Mouse (Mus musculus) CH12.LX (cell line): ENCODE data around the gene Edc3. TPM values are rescaled to one million over a fixed set of nuclear protein-coding genes. Genes with fewer than 3 reads are reported as not detected.

Source experiments
- DNase-seq: peaks from one replicate; pipeline ENCODE4 v3.0.0-alpha.2; 2013; ENCODE audit errors: extremely low read depth
- H3K27ac ChIP-seq: 2 replicates; pipeline ENCODE4 v1.5.1; 2012; ENCODE audit warnings: low read depth, mild to moderate bottlenecking, control low read depth, moderate library complexity; ENCODE audit not compliant: insufficient read depth
- H3K27me3 ChIP-seq: replicated peaks from 2 replicates; pipeline ENCODE3; 2012; ENCODE audit warnings: inconsistent platforms
- H3K36me3 ChIP-seq, 2 experiments: replicated peaks in 1 of 2; 2 replicates each; pipeline versions ENCODE3 to v1.6.1; 2012; ENCODE audit warnings: inconsistent platforms in 1 of 2, low read length in 1 of 2, mild to moderate bottlenecking in 1 of 2, mixed read lengths in 1 of 2, moderate library complexity in 1 of 2; ENCODE audit not compliant: control insufficient read depth in 1 of 2, insufficient read depth in 1 of 2
- H3K4me1 ChIP-seq, 2 experiments: 2 replicates each; pipeline ENCODE4 v1.6.1; 2012; ENCODE audit warnings: inconsistent platforms in 1 of 2, moderate library complexity in 1 of 2; ENCODE audit not compliant: insufficient read depth in 2 of 2, control insufficient read depth in 1 of 2
- H3K4me2 ChIP-seq: 2 replicates; pipeline ENCODE4 v1.6.1; 2012; ENCODE audit warnings: low read depth, mild to moderate bottlenecking, control low read depth; ENCODE audit not compliant: poor library complexity, insufficient read depth, severe bottlenecking
- H3K4me3 ChIP-seq, 3 experiments: fragments of 150-350 bp in 1 of 3; sonication (generic) in 1 of 3; replicated peaks in 1 of 3; 2 replicates each; pipeline versions ENCODE3 to v1.5.1; 2011 to 2012; ENCODE audit warnings: low read depth in 2 of 3, low read length in 2 of 3, mild to moderate bottlenecking in 2 of 3, moderate library complexity in 2 of 3, control low read depth in 1 of 3, improper control_type of control experiment in 1 of 3, inconsistent platforms in 1 of 3, mixed read lengths in 1 of 3; ENCODE audit not compliant: poor library complexity in 1 of 3
- H3K79me2 ChIP-seq: replicated peaks from 2 replicates; pipeline ENCODE4 v1.6.1; 2012; ENCODE audit warnings: mild to moderate bottlenecking, moderate library complexity; ENCODE audit not compliant: control insufficient read depth, poor library complexity, insufficient read depth, severe bottlenecking; ENCODE audit errors: extremely low read depth
- H3K9ac ChIP-seq: 2 replicates; pipeline ENCODE4 v1.6.1; 2012; ENCODE audit warnings: low read depth, mild to moderate bottlenecking, control low read depth, moderate library complexity; ENCODE audit not compliant: insufficient read depth
- H3K9me3 ChIP-seq: replicated peaks from 2 replicates; pipeline ENCODE3; 2012; ENCODE audit warnings: low read length, inconsistent platforms, mixed read lengths
- ELF1 ChIP-seq: IDR thresholded peaks from 2 replicates; pipeline ENCODE4 v1.6.1; 2014; ENCODE audit warnings: low read depth, mild to moderate bottlenecking, inconsistent platforms, low read length, improper control_type of control experiment
- GABPA ChIP-seq: IDR thresholded peaks from 2 replicates; pipeline ENCODE4 v1.6.1; 2012; ENCODE audit warnings: low read depth, low read length, improper control_type of control experiment, inconsistent platforms; ENCODE audit not compliant: insufficient replicate concordance
- IRF4 ChIP-seq: IDR thresholded peaks from 2 replicates; pipeline ENCODE4 v1.6.1; 2014; ENCODE audit warnings: low read depth, mild to moderate bottlenecking, inconsistent platforms, low read length, improper control_type of control experiment
- KAT2A ChIP-seq: IDR thresholded peaks from 2 replicates; pipeline ENCODE4 v1.6.1; 2012; ENCODE audit warnings: low read length, improper control_type of control experiment, inconsistent platforms; ENCODE audit not compliant: insufficient replicate concordance
- MAFK ChIP-seq: IDR thresholded peaks from 2 replicates; pipeline ENCODE4 v1.6.1; 2011; ENCODE audit warnings: low read length, improper control_type of control experiment; ENCODE audit not compliant: insufficient replicate concordance
- NRF1 ChIP-seq: IDR thresholded peaks from 2 replicates; pipeline ENCODE4 v1.6.1; 2014; ENCODE audit warnings: low read depth, mild to moderate bottlenecking, inconsistent platforms, low read length, improper control_type of control experiment, moderate library complexity
- POLR2A ChIP-seq: IDR thresholded peaks from 2 replicates; pipeline ENCODE4 v1.6.1; 2011; ENCODE audit warnings: low read depth, mild to moderate bottlenecking, improper control_type of control experiment, low read length
- RAD21 ChIP-seq: IDR thresholded peaks from 2 replicates; pipeline ENCODE4 v1.6.1; 2011; ENCODE audit warnings: low read depth, mild to moderate bottlenecking, low read length, improper control_type of control experiment, moderate library complexity
- RCOR1 ChIP-seq: conservative IDR thresholded peaks from 2 replicates; pipeline ENCODE4 v1.6.1; 2012; ENCODE audit warnings: low read depth, mild to moderate bottlenecking, inconsistent platforms, low read length, improper control_type of control experiment
- SMC3 ChIP-seq: IDR thresholded peaks from 2 replicates; pipeline ENCODE4 v1.6.1; 2011; ENCODE audit warnings: low read depth, low read length, improper control_type of control experiment
- ZC3H11A ChIP-seq: IDR thresholded peaks from 2 replicates; pipeline ENCODE4 v1.6.1; 2012; ENCODE audit warnings: low read depth, mild to moderate bottlenecking, inconsistent platforms, low read length, improper control_type of control experiment
- ZNF384 ChIP-seq: IDR thresholded peaks from 2 replicates; pipeline ENCODE4 v1.6.1; 2012; ENCODE audit warnings: low read depth, low read length, improper control_type of control experiment, inconsistent platforms
- dilution Hi-C: fragments of 300-500 bp; cut with MboI; formaldehyde crosslinking; loops from 2 replicates; pipeline ENCODE4 v1.14.3; 2020; ENCODE audit warnings: low sequenced_read_pairs; ENCODE audit not compliant: extremely low pct_unique_long_range_greater_than_20kb, extremely low pct_ligation_motif_present
- in situ Hi-C: fragments of 300-500 bp; cut with MboI; formaldehyde crosslinking; loops from 3 replicates; pipeline ENCODE4 v1.14.3; 2019; ENCODE audit warnings: low sequenced_read_pairs, low pct_ligation_motif_present, low pct_unique_long_range_greater_than_20kb, mixed read lengths
- polyA plus RNA-seq: library from polyadenylated mRNA; unstranded; fragments of >175 nt; gene quantifications from 2 replicates; pipeline ENCODE4 v1.2.1, GENCODE M21; 2012; ENCODE audit warnings: low read depth; ENCODE audit not compliant: insufficient read length
- total RNA-seq, 2 experiments: library from RNA; depleted of rRNA; stranded (reverse); fragments of 300-350 nt in 1 of 2; fragments of >200 nt in 1 of 2; gene quantifications; 2 replicates each; pipeline ENCODE4 v1.2.3; 2012 to 2014

Edc3 gene
- total and polyA plus RNA-seq, 3 experiments, result 10.6 to 24.1 (median 13.6) TPM

- DNase-seq, result no peak
- H3K4me3 ChIP-seq, result no peak overlapping the region
- in situ Hi-C loops (no loop called here), dilution Hi-C loops (no loop called here)
- H3K9ac ChIP-seq, result no peak overlapping the region
- H3K79me2 ChIP-seq, result no peaks in the 10 kb centered on the region
- H3K9me3 ChIP-seq, result no peaks in the 10 kb centered on the region
- H3K36me3 ChIP-seq, result no peaks in the 10 kb centered on the region
- H3K27me3 ChIP-seq, result peaks cover 36% of the 10 kb centered on the region
- H3K4me1 ChIP-seq, result no peaks in the 10 kb centered on the region; a peak in 1 of 4 replicates
- TF ChIP-seq POLR2A (no peak), ZNF384 (no peak), MAFK (no peak)
- TF ChIP-seq, all 38 proteins: peak for 0
- no peak overlapping the region for H3K27ac ChIP-seq
- no peak overlapping the region for H3K4me2 ChIP-seq
Measured at GRCm38 (mm10) chr9:57671500-57671899, 36.8 kb upstream of the Edc3 start.

- no peak for DNase-seq
- no peaks in the 10 kb centered on the region for H3K79me2 ChIP-seq
- H3K27ac ChIP-seq, result no peak overlapping the region
- no peaks in the 10 kb centered on the region for H3K36me3 ChIP-seq
- no peak overlapping the region for H3K4me2 ChIP-seq
- in situ Hi-C loops (no loop called here), dilution Hi-C loops (no loop called here)
- H3K9ac ChIP-seq, result no peak overlapping the region
- peaks cover 43% of the 10 kb centered on the region for H3K27me3 ChIP-seq
- no peaks in the 10 kb centered on the region for H3K4me1 ChIP-seq
- no peak for TF ChIP-seq RCOR1
- no peak for TF ChIP-seq RAD21
- no peak overlapping the region for H3K4me3 ChIP-seq
- no peaks in the 10 kb centered on the region for H3K9me3 ChIP-seq
Measured at GRCm38 (mm10) chr9:57681411-57681810, 26.9 kb upstream of the Edc3 start.

- DNase-seq, result no peak
- dilution Hi-C loops, result no loop called here
- no peaks in the 10 kb centered on the region for H3K9me3 ChIP-seq
- TF ChIP-seq IRF4 (no peak), KAT2A (no peak), ZC3H11A (no peak), SMC3 (no peak), GABPA (no peak), ELF1 (no peak), RCOR1 (no peak), NRF1 (no peak)
- TF ChIP-seq, all 38 proteins: peak for 0
- Histone ChIP-seq H3K4me2 (no peak within 1 kb of the TSS), H3K9ac (no peak within 1 kb of the TSS), H3K79me2 (no peaks in the 10 kb centered on the region), H3K27ac (no peak within 1 kb of the TSS), H3K4me3 (no peak within 1 kb of the TSS), H3K27me3 (peaks cover 41% of the 10 kb centered on the region), H3K36me3 (no peaks in the 10 kb centered on the region), H3K4me1 (no peaks in the 10 kb centered on the region)
- in situ Hi-C loops, result no loop called here
Measured at GRCm38 (mm10) chr9:57683520-57683919, 24.8 kb upstream of the Edc3 start, which contains the start of gene Cyp1a2. Cyp1a2 (minus strand) TSS chr9:57683703.
